Mouse (Mus musculus) ES-Bruce4 (cell line): Measurements from ENCODE around the gene Med4.

ENCODE experiments used
- CTCF ChIP-seq: IDR thresholded peaks from one replicate; pipeline ENCODE4 v1.8.1; 2011; ENCODE audit warnings: low read depth, low read length
- EP300 ChIP-seq: IDR thresholded peaks from 2 replicates; pipeline ENCODE4 v1.6.1; 2011; ENCODE audit warnings: low read depth, low read length; ENCODE audit not compliant: insufficient read depth
- POLR2A ChIP-seq: IDR thresholded peaks from one replicate; pipeline ENCODE4 v1.8.1; 2011; ENCODE audit warnings: low read length; ENCODE audit not compliant: insufficient read depth

DNA sequence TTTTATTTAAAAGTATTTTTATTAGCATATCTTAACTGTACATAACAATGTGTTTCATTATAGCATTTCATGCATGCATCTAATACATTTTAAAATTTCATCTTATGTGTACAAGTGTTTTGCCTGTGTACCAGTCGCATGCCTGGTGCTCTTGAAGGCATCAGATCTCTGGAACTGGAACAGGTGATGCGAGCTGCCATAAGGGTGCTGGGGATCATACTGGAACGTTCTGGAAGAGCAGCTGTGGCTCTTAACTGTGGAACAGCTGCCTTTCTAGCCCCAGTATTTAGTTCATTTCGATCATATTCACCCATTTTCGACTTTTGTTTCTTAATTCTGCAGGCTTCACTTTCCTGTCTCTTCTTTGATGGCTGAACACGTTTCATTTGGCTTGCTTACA, 41.3 kb downstream of the Med4 start:
- TF ChIP-seq CTCF = no peak
- no peak for TF ChIP-seq EP300
- TF ChIP-seq POLR2A = no peak
